Mouse (Mus musculus) ovary, adult 2 months (tissue): ENCODE data around the gene Enpp3. TPM values are rescaled to one million over a fixed set of nuclear protein-coding genes. Genes with fewer than 3 reads are reported as not detected.

Experiments used
- polyA plus RNA-seq: library from polyadenylated mRNA; depleted of rRNA; stranded (reverse); fragments of >200 nt; gene quantifications from 2 replicates; pipeline ENCODE4 v1.2.3, GENCODE M21; 2012; rRNA removed

The Enpp3 gene
- polyA plus RNA-seq: 5.6 and 5.8 TPM in 2 replicates

DNA sequence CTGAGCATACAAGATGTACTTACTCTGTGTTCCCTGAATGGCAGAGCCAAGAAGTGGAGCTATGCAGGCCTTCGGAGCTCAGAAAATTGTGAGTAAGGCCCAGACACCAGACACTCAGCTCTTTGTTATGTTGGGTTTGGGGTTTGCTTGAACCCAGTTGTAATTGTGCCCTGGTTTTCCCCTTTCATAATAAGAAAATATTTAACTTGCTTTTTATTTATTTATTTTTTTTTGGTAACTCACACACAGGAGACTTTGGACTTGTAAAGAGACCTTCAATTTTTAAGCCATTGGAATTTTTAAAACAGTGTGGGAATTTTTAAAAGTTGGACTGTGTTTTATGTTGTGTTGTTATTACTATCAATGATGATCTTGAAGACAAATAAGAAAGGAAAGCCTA lies at the start of gene Enpp3:
Gene Enpp3 (minus strand): TSS at position 148 of the 400 bp plus-strand sequence.

DNA sequence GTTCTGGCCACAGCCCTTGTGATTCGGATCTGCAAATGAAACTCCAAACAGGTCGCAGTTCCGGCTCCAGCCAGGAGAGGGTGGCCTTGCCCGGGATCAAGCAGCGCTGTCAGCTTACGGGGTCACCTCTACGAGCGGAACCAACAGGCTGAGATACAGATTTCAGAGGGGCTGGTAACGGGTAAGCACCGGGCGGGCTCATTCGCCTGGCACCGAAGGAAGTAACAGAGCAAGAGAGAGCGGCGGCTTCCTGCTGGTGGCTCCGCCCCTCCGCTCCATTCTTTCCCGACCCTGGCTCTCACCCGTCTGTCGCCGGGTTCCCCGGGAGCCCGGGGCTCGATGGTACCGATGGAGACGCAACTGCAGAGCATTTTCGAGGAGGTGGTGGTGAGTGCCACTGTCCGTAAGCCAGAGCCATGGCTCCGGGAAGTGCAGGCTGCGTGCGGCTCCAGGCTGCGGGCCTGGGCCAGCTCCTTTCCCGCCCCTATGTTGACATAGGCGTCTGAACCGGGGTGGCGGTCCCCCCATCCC lies 27.2 kb upstream of the Enpp3 start, which contains the start of gene Med23:
Gene Med23 (plus strand): TSS at position 227 of the 531 bp plus-strand sequence.

Other genes with a start within 250 kb of the Enpp3 start
- 234 and 488 TPM in 2 replicates for gene Ccn2, start 247.4 kb downstream of the Enpp3 start, polyA plus RNA-seq
- 2.7 and 3.0 TPM in 2 replicates for gene Enpp1, start 130.7 kb downstream of the Enpp3 start, polyA plus RNA-seq
- gene Med23, start 27.2 kb upstream of the Enpp3 start, polyA plus RNA-seq: 26.2 and 31.4 TPM in 2 replicates
- 1.1 and 5.8 TPM in 2 replicates for gene Arg1, start 84.7 kb upstream of the Enpp3 start, polyA plus RNA-seq